Mouse (Mus musculus) C2C12 (cell line): ENCODE results near the gene Ret.

ENCODE experiments used
- CEBPB ChIP-seq: IDR thresholded peaks from one replicate; pipeline ENCODE4 v1.6.1; 2011; ENCODE audit warnings: low read depth, mild to moderate bottlenecking, control low read depth, moderate library complexity
- CTCF ChIP-seq: IDR thresholded peaks from one replicate; pipeline ENCODE4 v1.5.1; 2011; ENCODE audit not compliant: control insufficient read depth, insufficient read depth, insufficient read length
- FOSL1 ChIP-seq: IDR thresholded peaks from one replicate; pipeline ENCODE4 v1.8.0; 2011; ENCODE audit warnings: mild to moderate bottlenecking, low read length; ENCODE audit not compliant: poor library complexity, insufficient read depth, severe bottlenecking
- MAX ChIP-seq: IDR thresholded peaks from one replicate; pipeline ENCODE4 v1.6.1; 2011; ENCODE audit warnings: mild to moderate bottlenecking, control low read depth
- MYOG ChIP-seq: IDR thresholded peaks from one replicate; pipeline ENCODE4 v1.6.1; 2011; ENCODE audit not compliant: control insufficient read depth, insufficient read length; ENCODE audit errors: extremely low read depth
- USF1 ChIP-seq: IDR thresholded peaks from one replicate; pipeline ENCODE4 v1.6.1; 2011; ENCODE audit warnings: low read depth, mild to moderate bottlenecking, control low read depth, moderate library complexity

DNA sequence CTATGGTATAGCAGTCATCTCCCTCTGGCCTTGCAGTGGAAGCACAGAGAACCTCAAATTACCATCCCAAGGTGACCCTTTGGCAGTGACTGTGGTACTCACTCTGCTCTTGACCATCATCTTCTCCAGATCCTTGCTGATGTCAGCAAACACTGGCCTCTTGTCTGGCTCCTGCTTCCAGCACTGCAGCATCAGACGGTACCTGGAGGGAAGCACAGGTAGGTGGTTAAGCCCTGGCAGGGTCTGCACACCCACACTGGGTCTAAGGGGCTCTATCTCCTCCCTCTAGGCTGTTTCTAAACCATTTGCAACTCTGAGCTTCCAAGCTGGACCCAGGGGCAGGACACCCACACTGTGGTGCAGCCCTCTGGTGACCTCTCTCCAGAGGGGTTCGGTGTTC, 34.4 kb downstream of the Ret start:
- TF ChIP-seq CEBPB (no peak), MAX (no peak), CTCF (no peak), USF1 (no peak), MYOG (no peak), FOSL1 (no peak)
